Mouse (Mus musculus) forebrain, embryonic 10.5 days (tissue): ENCODE measurements around the gene Mark1. TPM values are rescaled to one million over a fixed set of nuclear protein-coding genes. Genes with fewer than 3 reads are reported as not detected.

Source experiments
- DNase-seq: peaks from one replicate; pipeline ENCODE4 v3.0.0-alpha.2; 2017; ENCODE audit warnings: low spot score; ENCODE audit errors: extremely low spot score
- H3K27ac ChIP-seq: fragments of 300-500 bp; sonication (generic); 2 replicates; pipeline ENCODE4 v1.5.1; 2016; ENCODE audit warnings: mild to moderate bottlenecking
- H3K27me3 ChIP-seq: fragments of 300-500 bp; sonication (generic); 2 replicates; pipeline ENCODE4 v1.6.1; 2016; ENCODE audit warnings: mild to moderate bottlenecking; ENCODE audit not compliant: poor library complexity, severe bottlenecking
- H3K36me3 ChIP-seq: fragments of 300-500 bp; sonication (generic); replicated peaks from 2 replicates; pipeline ENCODE4 v1.6.1; 2016; ENCODE audit warnings: mild to moderate bottlenecking, moderate library complexity
- H3K4me1 ChIP-seq: fragments of 300-500 bp; sonication (generic); 2 replicates; pipeline ENCODE4 v1.6.1; 2016
- H3K4me3 ChIP-seq: fragments of 300-500 bp; sonication (generic); 2 replicates; pipeline ENCODE4 v1.5.1; 2016; ENCODE audit warnings: mild to moderate bottlenecking, moderate library complexity
- H3K9me3 ChIP-seq: fragments of 300-500 bp; sonication (generic); 2 replicates; pipeline ENCODE4 v1.6.1; 2016; ENCODE audit warnings: mild to moderate bottlenecking, moderate library complexity
- WGBS: fragments of 180-500 bp; shearing (Covaris S2); methylation state at CpG from one replicate; pipeline ENCODE4 v1.1.7; 2016; 5-methylcytosine and 5-hydroxymethylcytosine counted together
- polyA plus RNA-seq: library from polyadenylated mRNA; unstranded; fragments of >200 nt; fragmentation: Nextera tagmentation; extraction: Ambion mirVana; gene quantifications from 2 replicates; pipeline ENCODE4 v1.2.1, GENCODE M21; 2016

Gene Mark1
- polyA plus RNA-seq, 1 experiment from 2014 or later = 3.5 TPM

DNA sequence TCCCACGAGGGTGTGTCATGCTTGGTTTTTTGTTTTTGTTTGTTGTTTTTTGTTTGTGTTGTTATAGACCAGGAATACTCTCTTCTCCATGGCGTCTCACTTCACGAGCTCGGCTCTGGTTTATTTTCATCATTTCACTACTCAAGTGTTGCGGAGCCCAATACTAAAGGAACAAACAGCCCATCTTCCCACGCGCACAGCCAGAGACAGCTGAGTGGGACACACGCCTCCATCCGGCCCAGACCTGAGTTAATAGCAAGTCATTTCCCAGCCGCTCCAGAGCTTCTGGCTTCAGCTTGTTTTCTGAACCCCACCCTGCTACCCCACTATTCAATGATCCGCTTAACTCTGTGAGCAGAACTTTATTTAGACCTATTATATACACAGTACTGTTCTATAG lies 48.3 kb downstream of the Mark1 start:
- 0 out of 2 replicates have a peak, but pooled peaks cover 6% of the 10 kb centered on the region for H3K36me3 ChIP-seq
- no peak overlapping the region for H3K27ac ChIP-seq
- no peak for DNase-seq
- H3K4me1 ChIP-seq = 0 out of 2 replicates have a peak, but pooled peaks cover 4% of the 10 kb centered on the region
- WGBS = 97% methylated on average over 11 of the region's 11 CpGs
- H3K27me3 ChIP-seq = no peaks in the 10 kb centered on the region
- H3K4me3 ChIP-seq = no peak overlapping the region
- peaks cover 4% of the 10 kb centered on the region; the same call in 1 of the 2 replicates for H3K9me3 ChIP-seq

GRCm38 (mm10) chr1:184938106-184938505 lies 61.3 kb downstream of the Mark1 start:
- Histone ChIP-seq H3K4me1 (no peaks in the 10 kb centered on the region), H3K9me3 (no peaks in the 10 kb centered on the region), H3K4me3 (no peak overlapping the region), H3K27me3 (no peaks in the 10 kb centered on the region), H3K36me3 (peaks cover 14% of the 10 kb centered on the region), H3K27ac (no peak overlapping the region)
- no peak for DNase-seq
- WGBS = 93% methylated on average over 4 of the region's 4 CpGs

- 78% methylated on average over 5 of the region's 5 CpGs for WGBS
- no peaks in the 10 kb centered on the region for H3K9me3 ChIP-seq
- H3K27me3 ChIP-seq = no peaks in the 10 kb centered on the region
- peaks cover 10% of the 10 kb centered on the region for H3K36me3 ChIP-seq
- no peaks in the 10 kb centered on the region for H3K4me1 ChIP-seq
- no peak overlapping the region for H3K4me3 ChIP-seq
- no peak for DNase-seq
- no peak overlapping the region for H3K27ac ChIP-seq
Measured at GRCm38 (mm10) chr1:184935980-184936379, 63.4 kb downstream of the Mark1 start.

GRCm38 (mm10) chr1:184935490-184935889 lies 63.9 kb downstream of the Mark1 start:
- DNase-seq = no peak
- H3K36me3 ChIP-seq = peaks cover 10% of the 10 kb centered on the region

DNA sequence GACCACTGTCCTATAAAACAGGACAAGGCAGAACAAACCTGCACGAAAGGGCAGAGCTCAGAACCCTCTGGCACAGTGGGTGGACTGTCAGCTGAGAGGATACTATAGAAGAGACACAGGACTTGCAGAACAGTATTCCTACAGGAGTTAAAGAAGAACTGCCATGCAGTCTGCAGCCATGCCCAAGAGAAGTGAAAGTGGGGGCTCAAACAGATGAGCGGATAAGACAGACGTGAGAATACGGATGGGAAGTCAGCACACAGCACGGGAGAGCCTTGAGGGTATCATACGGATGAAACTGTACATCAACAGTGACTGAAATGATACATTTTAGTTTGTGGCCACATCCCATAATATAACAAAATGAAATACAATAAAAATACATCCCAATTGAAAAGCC lies 68.3 kb downstream of the Mark1 start:
- no peaks in the 10 kb centered on the region for H3K4me1 ChIP-seq
- no peak for DNase-seq
- peaks cover 26% of the 10 kb centered on the region for H3K36me3 ChIP-seq
- no peak overlapping the region for H3K27ac ChIP-seq
- no peaks in the 10 kb centered on the region for H3K9me3 ChIP-seq
- no peak overlapping the region for H3K4me3 ChIP-seq
- no peaks in the 10 kb centered on the region for H3K27me3 ChIP-seq
- WGBS = 92% methylated on average over 6 of the region's 6 CpGs

More at GRCm38 (mm10) chr1:184935490-184935889, 63.9 kb downstream of the Mark1 start:
- Histone ChIP-seq H3K27ac (no peak overlapping the region), H3K4me1 (no peaks in the 10 kb centered on the region), H3K4me3 (no peak overlapping the region), H3K27me3 (no peaks in the 10 kb centered on the region), H3K9me3 (no peaks in the 10 kb centered on the region)
- 85% methylated on average over 6 of the region's 6 CpGs for WGBS

GRCm38 (mm10) chr1:184928382-184928781 lies 71.0 kb downstream of the Mark1 start:
- no peaks in the 10 kb centered on the region for H3K4me1 ChIP-seq
- WGBS = 86% methylated on average over 1 of the region's 1 CpGs

GRCm38 (mm10) chr1:184927911-184928310 lies 71.5 kb downstream of the Mark1 start:
- peaks cover 34% of the 10 kb centered on the region for H3K36me3 ChIP-seq
- H3K4me1 ChIP-seq = no peaks in the 10 kb centered on the region
- no peak for DNase-seq
- H3K4me3 ChIP-seq = no peak overlapping the region
- H3K9me3 ChIP-seq = no peaks in the 10 kb centered on the region
- no peaks in the 10 kb centered on the region for H3K27me3 ChIP-seq
- no peak overlapping the region for H3K27ac ChIP-seq
- 94% methylated on average over 1 of the region's 1 CpGs for WGBS

More at GRCm38 (mm10) chr1:184928382-184928781, 71.0 kb downstream of the Mark1 start:
- DNase-seq = no peak
- Histone ChIP-seq H3K27me3 (no peaks in the 10 kb centered on the region), H3K36me3 (peaks cover 30% of the 10 kb centered on the region), H3K4me3 (no peak overlapping the region), H3K9me3 (no peaks in the 10 kb centered on the region), H3K27ac (no peak overlapping the region)

GRCm38 (mm10) chr1:184922824-184923223 lies 76.5 kb downstream of the Mark1 start:
- peaks cover 59% of the 10 kb centered on the region for H3K36me3 ChIP-seq
- WGBS = 90% methylated on average over 13 of the region's 13 CpGs
- H3K27me3 ChIP-seq = no peaks in the 10 kb centered on the region
- no peaks in the 10 kb centered on the region for H3K9me3 ChIP-seq
- H3K27ac ChIP-seq = no peak overlapping the region
- no peak for DNase-seq
- H3K4me3 ChIP-seq = no peak overlapping the region
- H3K4me1 ChIP-seq = no peaks in the 10 kb centered on the region

- no peaks in the 10 kb centered on the region for H3K4me1 ChIP-seq
- WGBS = 89% methylated on average over 5 of the region's 5 CpGs
- no peak overlapping the region for H3K27ac ChIP-seq
- no peaks in the 10 kb centered on the region for H3K9me3 ChIP-seq
- H3K36me3 ChIP-seq = peaks cover 66% of the 10 kb centered on the region
- no peaks in the 10 kb centered on the region for H3K27me3 ChIP-seq
- DNase-seq = no peak
- H3K4me3 ChIP-seq = no peak overlapping the region
Measured at GRCm38 (mm10) chr1:184920057-184920456, 79.3 kb downstream of the Mark1 start.

GRCm38 (mm10) chr1:184918227-184918888 lies 81.0 kb downstream of the Mark1 start:
- H3K4me1 ChIP-seq = no peaks in the 10 kb centered on the region
- H3K9me3 ChIP-seq = no peaks in the 10 kb centered on the region
- WGBS = 83% methylated on average over 5 of the region's 5 CpGs
- peaks cover 60% of the 10 kb centered on the region for H3K36me3 ChIP-seq
- no peak overlapping the region for H3K4me3 ChIP-seq
- H3K27me3 ChIP-seq = no peaks in the 10 kb centered on the region
- no peak for DNase-seq
- no peak overlapping the region for H3K27ac ChIP-seq

GRCm38 (mm10) chr1:184912336-184912735 lies 87.0 kb downstream of the Mark1 start:
- H3K27me3 ChIP-seq = no peaks in the 10 kb centered on the region
- 94% methylated on average over 18 of the region's 18 CpGs for WGBS
- no peaks in the 10 kb centered on the region for H3K4me1 ChIP-seq
- H3K9me3 ChIP-seq = no peaks in the 10 kb centered on the region
- H3K4me3 ChIP-seq = no peak overlapping the region
- H3K36me3 ChIP-seq = peaks cover 76% of the 10 kb centered on the region
- no peak for DNase-seq
- H3K27ac ChIP-seq = no peak overlapping the region

DNA sequence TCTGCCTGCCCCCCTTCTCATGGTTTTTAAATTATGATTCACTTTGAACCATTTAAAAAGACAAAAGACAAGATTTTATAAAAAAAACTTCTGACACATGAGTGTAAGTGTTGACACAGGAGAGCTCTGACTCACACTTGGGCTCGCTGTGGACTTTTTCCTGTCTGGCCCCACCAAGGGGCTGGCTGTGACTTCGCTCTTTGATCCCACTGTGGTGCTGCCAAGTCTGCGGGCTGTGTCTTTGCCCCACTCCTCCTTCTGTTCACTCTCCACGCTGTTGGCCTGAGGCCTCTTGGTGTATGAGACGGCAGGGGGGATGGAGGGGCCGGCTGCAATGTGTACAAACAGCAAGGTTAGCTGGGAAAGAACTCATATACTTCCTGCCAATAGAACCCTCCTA lies 87.5 kb downstream of the Mark1 start:
- no peak overlapping the region for H3K27ac ChIP-seq
- H3K9me3 ChIP-seq = no peaks in the 10 kb centered on the region
- no peaks in the 10 kb centered on the region for H3K27me3 ChIP-seq
- no peaks in the 10 kb centered on the region for H3K4me1 ChIP-seq
- 90% methylated on average over 6 of the region's 6 CpGs for WGBS
- no peak overlapping the region for H3K4me3 ChIP-seq
- DNase-seq = no peak
- peaks cover 73% of the 10 kb centered on the region for H3K36me3 ChIP-seq

DNA sequence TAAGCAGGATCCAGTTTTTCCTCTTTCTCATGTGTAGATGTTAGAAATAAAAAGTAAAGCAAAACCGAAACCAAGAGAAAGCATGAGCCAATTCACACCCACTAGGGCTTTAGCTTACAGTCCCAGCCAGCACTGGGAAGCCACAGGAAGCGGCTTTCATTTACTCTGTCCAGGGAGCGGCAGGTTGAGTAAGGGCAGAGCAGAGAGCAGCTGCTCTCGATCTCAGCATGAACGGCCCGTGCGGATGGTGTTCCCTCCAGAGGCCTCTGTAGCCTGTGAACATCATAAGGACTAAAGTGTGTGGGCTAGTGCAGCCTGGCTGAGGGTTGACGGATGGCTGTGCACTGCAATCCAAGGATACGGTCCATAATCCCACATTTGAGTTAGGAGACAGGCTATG lies 90.8 kb downstream of the Mark1 start:
- H3K4me3 ChIP-seq = no peak overlapping the region
- no peak for DNase-seq
- H3K27ac ChIP-seq = no peak overlapping the region
- no peaks in the 10 kb centered on the region for H3K27me3 ChIP-seq
- 89% methylated on average over 9 of the region's 9 CpGs for WGBS
- peaks cover 7% of the 10 kb centered on the region; the same call in 1 of the 2 replicates for H3K4me1 ChIP-seq
- H3K9me3 ChIP-seq = no peaks in the 10 kb centered on the region
- peaks cover 79% of the 10 kb centered on the region for H3K36me3 ChIP-seq
